Mouse (Mus musculus) kidney, postnatal 0 days (tissue): ENCODE measurements around the gene Tubg2. TPM values are rescaled to one million over a fixed set of nuclear protein-coding genes. Genes with fewer than 3 reads are reported as not detected.

Experiments used
- ATAC-seq: fragments of 200-750 bp; cut with Nextera tagmentation; replicated peaks from 2 replicates; pipeline ENCODE4 v1.8.0; 2017; ENCODE audit warnings: low read depth, moderate number of reproducible peaks, moderate TSS enrichment, moderate library complexity; ENCODE audit not compliant: low FRiP score
- DNase-seq: peaks from one replicate; pipeline ENCODE4 v3.0.0-alpha.2; 2016; ENCODE audit warnings: low spot score
- H3K27ac ChIP-seq: fragments of 300-500 bp; sonication (generic); 2 replicates; pipeline ENCODE4 v1.5.1; 2014; ENCODE audit warnings: mild to moderate bottlenecking
- H3K27me3 ChIP-seq: fragments of 300-500 bp; sonication (generic); 2 replicates; pipeline ENCODE4 v1.6.1; 2014; ENCODE audit warnings: low read length, mixed read lengths; ENCODE audit not compliant: insufficient read depth
- H3K36me3 ChIP-seq: fragments of 300-500 bp; sonication (generic); 2 replicates; pipeline ENCODE4 v1.6.1; 2014; ENCODE audit warnings: low read length, mixed read lengths; ENCODE audit not compliant: insufficient read depth
- H3K4me1 ChIP-seq: fragments of 300-500 bp; sonication (generic); replicated peaks from 2 replicates; pipeline ENCODE4 v1.6.1; 2014; ENCODE audit warnings: antibody characterized with exemption, low read length, mixed read lengths; ENCODE audit not compliant: insufficient read depth
- H3K4me2 ChIP-seq: fragments of 300-500 bp; sonication (generic); 2 replicates; pipeline ENCODE4 v1.6.1; 2014; ENCODE audit warnings: mild to moderate bottlenecking, low read length, moderate library complexity, mixed read lengths
- H3K4me3 ChIP-seq: fragments of 300-500 bp; sonication (generic); replicated peaks from 2 replicates; pipeline ENCODE4 v1.5.1; 2014; ENCODE audit warnings: low read depth, low read length
- H3K9ac ChIP-seq: fragments of 300-500 bp; sonication (generic); 2 replicates; pipeline ENCODE4 v1.6.1; 2014; ENCODE audit warnings: low read depth, low read length
- H3K9me3 ChIP-seq: fragments of 300-500 bp; sonication (generic); replicated peaks from 2 replicates; pipeline ENCODE4 v1.6.1; 2016; ENCODE audit warnings: low read length, inconsistent platforms, mixed read lengths
- CTCF ChIP-seq: IDR thresholded peaks from 2 replicates; pipeline ENCODE4 v1.5.1; 2016; ENCODE audit warnings: antibody characterized with exemption, low read depth, mild to moderate bottlenecking, moderate library complexity
- WGBS: fragments of 180-500 bp; shearing (Covaris S2); extraction: QIAGEN DNeasy Blood & Tissue Kit; methylation state at CpG from one replicate; pipeline ENCODE4 v1.1.7; 2014; 5-methylcytosine and 5-hydroxymethylcytosine counted together
- polyA plus RNA-seq: library from polyadenylated mRNA; unstranded; fragments of >200 nt; fragmentation: Nextera tagmentation; extraction: Ambion mirVana; gene quantifications from 2 replicates; pipeline ENCODE4 v1.2.1, GENCODE M21; 2015

The Tubg2 gene
- polyA plus RNA-seq, 1 experiment from 2014 or later: 4.3 TPM

DNA sequence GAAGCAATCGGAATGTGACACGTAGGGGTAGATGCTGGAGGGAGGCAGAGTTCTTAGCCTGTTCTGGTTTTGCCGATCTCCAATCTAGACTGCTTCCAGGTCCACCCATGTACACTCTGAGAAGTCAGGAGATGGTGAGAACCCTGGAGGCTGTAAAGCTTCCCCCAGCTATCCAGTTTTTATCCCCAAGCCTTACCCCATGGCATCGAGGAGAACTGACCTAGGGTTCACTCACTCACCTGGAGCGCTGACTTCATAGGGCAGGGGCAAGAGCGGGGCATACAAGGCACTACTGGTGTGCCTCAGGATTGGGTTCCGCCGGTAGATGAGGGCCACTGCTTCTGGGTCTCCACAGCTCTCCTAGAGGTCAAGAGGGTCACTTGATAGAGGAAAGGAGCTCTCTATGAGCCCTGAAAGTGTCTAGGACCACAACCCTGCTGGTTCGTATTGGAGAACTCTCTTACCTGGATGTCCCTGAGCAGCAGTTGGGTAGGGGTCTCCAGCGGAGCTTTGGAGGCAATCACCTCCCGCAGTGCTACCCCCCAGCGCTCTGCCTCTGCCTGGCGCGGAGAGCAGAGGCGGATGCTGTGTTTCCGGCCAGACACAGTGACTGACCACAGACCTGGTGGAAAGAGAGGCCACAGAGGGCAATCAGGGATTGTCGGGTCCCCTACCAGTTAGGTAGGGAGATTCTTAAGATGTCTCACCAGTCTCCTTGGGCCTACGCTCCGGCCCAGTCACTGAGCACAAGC, 11.7 kb downstream of the Tubg2 start:
- 72% methylated on average over 19 of the region's 19 CpGs for WGBS
- DNase-seq (no peak), ATAC-seq (no peak)
- Histone ChIP-seq H3K36me3 (peaks cover 33% of the 10 kb centered on the region), H3K27me3 (no peaks in the 10 kb centered on the region), H3K4me2 (peak overlapping the region; percentile 75; the same call in 1 of the 2 replicates), H3K27ac (no peak overlapping the region), H3K9ac (0 out of 2 replicates have a peak overlapping the region, but pooled peaks have one; percentile 13), H3K9me3 (no peaks in the 10 kb centered on the region), H3K4me1 (peaks cover 38% of the 10 kb centered on the region), H3K4me3 (no peak overlapping the region)
- TF ChIP-seq CTCF: no peak

DNA sequence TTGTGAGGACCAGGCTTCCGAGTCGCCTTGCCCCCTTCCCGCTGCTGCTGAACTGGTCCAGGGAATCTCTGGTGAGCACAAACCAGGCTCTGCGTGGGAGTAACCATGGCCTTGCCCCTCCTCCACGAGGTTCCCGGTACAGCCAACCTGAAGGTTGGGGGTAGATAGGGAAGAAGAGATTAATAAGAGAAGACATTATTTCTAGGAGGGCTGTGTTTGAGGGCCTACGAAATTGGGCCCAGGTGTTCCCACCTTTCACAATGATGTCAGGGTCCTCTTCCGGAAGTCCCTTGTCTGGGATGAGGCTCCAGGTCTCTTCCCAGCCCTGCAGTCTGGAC, 12.2 kb downstream of the Tubg2 start:
- 41% methylated on average over 8 of the region's 8 CpGs for WGBS
- Histone ChIP-seq H3K4me2 (peak overlapping the region; percentile 75; the same call in 1 of the 2 replicates), H3K4me1 (peaks cover 40% of the 10 kb centered on the region), H3K27ac (no peak overlapping the region), H3K9ac (0 out of 2 replicates have a peak overlapping the region, but pooled peaks have one; percentile 13), H3K36me3 (peaks cover 33% of the 10 kb centered on the region), H3K4me3 (0 out of 2 replicates have a peak overlapping the region, but pooled peaks have one; percentile 8), H3K27me3 (no peaks in the 10 kb centered on the region), H3K9me3 (no peaks in the 10 kb centered on the region)
- no peak for TF ChIP-seq CTCF
- no peak for DNase-seq
- ATAC-seq: no peak

DNA sequence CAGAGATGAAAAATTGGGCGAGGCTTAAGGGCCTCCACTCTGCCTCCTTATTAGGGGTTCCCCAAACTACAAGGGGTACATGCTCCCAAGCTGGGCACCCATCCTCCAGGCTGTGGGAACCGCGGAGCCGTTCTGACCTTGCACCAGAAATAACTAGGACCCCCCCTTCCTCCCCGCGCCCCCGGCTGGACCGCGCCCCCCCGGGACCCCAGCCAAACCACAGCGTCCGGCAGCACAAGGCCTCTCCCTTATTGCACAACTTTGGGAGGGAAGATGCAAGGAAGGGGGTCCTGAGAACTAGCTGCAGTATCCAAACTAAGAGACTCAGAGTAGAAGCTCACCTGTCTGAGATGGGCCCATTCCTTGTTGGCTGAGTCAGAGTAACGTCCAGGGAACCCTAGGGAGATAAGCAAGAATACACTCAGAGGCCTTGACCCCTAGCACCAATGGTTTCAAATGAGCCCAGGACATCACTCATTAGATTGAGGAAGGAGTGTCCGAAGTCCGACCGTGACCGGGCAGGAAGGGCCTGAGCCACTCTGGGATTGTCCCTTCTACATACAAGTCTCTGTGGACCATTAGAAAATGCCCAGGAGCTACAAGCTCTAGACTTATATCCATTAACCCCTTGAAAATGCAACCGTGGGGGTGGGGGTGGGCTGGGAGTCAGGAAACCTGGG, 12.7 kb downstream of the Tubg2 start:
- peaks cover 33% of the 10 kb centered on the region for H3K36me3 ChIP-seq
- no peak for TF ChIP-seq CTCF
- no peak for DNase-seq
- no peak for ATAC-seq
- no peaks in the 10 kb centered on the region for H3K9me3 ChIP-seq
- 54% methylated on average over 18 of the region's 18 CpGs for WGBS
- peaks cover 41% of the 10 kb centered on the region for H3K4me1 ChIP-seq
- H3K27ac ChIP-seq: no peak overlapping the region
- peak overlapping the region; percentile 74 for H3K4me3 ChIP-seq
- no peaks in the 10 kb centered on the region for H3K27me3 ChIP-seq
- peak overlapping the region; percentile 13; the same call in 1 of the 2 replicates for H3K9ac ChIP-seq
- peak overlapping the region; percentile 75 for H3K4me2 ChIP-seq

DNA sequence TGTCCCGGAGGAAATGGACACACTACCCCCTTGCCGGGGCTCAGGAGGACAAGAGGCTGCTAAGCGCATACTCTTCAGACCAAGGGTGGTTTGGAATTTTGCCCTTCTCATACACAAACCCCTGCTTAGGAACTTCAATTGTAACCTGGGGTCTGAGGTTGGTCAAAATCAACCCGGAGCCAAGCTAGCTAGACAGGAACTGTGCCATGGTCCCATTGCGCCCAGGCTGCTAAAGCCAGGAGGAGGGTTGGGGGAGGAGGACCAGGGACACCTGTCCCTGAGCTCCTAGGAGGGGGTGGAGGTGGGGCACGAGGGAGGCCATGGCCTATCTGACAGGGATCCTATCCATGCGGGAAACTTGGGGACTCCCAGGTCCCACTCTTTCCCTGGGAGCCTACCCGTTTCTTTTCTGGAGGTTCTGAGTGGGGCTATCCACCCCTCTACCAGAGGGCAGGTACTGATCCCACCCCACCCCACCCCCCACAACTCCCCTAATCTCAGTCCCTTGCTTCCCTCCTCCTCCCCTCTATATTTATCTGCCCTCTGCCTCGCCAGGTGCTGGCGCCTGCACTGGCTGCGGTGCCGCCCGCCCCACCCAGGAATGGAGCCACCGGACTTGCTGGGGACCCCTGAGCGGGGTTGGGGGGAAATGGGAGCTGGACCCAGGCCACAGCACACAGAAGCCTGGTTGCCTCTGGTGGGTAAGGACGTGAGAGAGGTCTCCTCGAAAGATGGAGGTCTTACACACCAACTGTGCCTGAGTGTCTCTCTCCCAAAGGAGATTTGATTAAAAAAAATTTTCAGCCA, 13.8 kb downstream of the Tubg2 start:
- no peak for DNase-seq
- ATAC-seq: no peak
- Histone ChIP-seq H3K4me3 (peak overlapping the region; percentile 74), H3K36me3 (peaks cover 24% of the 10 kb centered on the region; the same call in 1 of the 2 replicates), H3K27me3 (no peaks in the 10 kb centered on the region), H3K4me1 (peaks cover 41% of the 10 kb centered on the region), H3K9ac (peak overlapping the region; percentile 59), H3K9me3 (no peaks in the 10 kb centered on the region), H3K4me2 (peak overlapping the region; percentile 75), H3K27ac (peak overlapping the region; percentile 50)
- TF ChIP-seq CTCF: no peak
- WGBS: 13% methylated on average over 17 of the region's 17 CpGs

DNA sequence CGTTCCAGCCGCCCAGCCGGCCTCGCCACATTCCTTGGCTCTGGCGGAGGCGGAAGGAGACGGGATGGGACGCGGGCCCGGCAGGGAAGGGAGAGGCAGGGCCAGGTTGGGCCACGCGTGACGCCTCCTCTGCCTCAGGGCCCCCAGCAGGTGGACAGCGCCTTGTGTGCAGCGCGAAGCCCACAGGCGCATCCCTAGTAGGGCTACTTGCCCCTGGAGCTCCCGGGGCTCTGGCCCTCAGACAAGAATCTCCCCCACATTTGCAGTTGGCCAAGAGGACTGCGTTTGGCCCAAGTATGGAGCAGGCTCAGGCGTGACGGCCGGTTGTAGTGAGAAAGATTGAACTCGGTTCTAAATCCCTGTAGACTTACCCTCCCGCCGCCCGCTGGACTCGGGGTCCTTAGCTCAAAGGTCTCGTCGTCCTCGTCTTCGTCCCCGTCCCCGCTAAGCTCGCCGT, 14.7 kb downstream of the Tubg2 start, which contains the start of gene Cntnap1:
Gene Cntnap1 (plus strand): TSS at position 170 of the 457 bp plus-strand sequence.
- H3K4me3 ChIP-seq: peak within 1 kb of the TSS; percentile 74
- H3K27me3 ChIP-seq: no peaks in the 10 kb centered on the region
- H3K36me3 ChIP-seq: peaks cover 21% of the 10 kb centered on the region; the same call in 1 of the 2 replicates
- peak within 1 kb of the TSS; percentile 93 for H3K27ac ChIP-seq
- ATAC-seq: no peak
- H3K9me3 ChIP-seq: no peaks in the 10 kb centered on the region
- H3K9ac ChIP-seq: peak within 1 kb of the TSS; percentile 59
- TF ChIP-seq CTCF: no peak
- WGBS: under 1% methylated on average over 35 of the region's 35 CpGs
- peaks cover 39% of the 10 kb centered on the region for H3K4me1 ChIP-seq
- H3K4me2 ChIP-seq: peak within 1 kb of the TSS; percentile 75
- peak; percentile 73 for DNase-seq
